Mouse (Mus musculus) C2C12 (cell line): ENCODE data around the gene Tinf2. TPM values are rescaled to one million over a fixed set of nuclear protein-coding genes. Genes with fewer than 3 reads are reported as not detected.
A peak's percentile ranks its signal among the peaks of the same experiment; 100 is the strongest.

Source experiments
- H3K27me3 ChIP-seq: one replicate; pipeline ENCODE4 v1.6.1; 2011; ENCODE audit not compliant: control insufficient read depth, insufficient read depth, insufficient read length
- H3K36me3 ChIP-seq: one replicate; pipeline ENCODE4 v1.6.1; 2011; ENCODE audit not compliant: control insufficient read depth, insufficient read depth
- H3K4me3 ChIP-seq: one replicate; pipeline ENCODE4 v1.5.1; 2011; ENCODE audit warnings: mild to moderate bottlenecking, control low read depth; ENCODE audit not compliant: poor library complexity, insufficient read depth, severe bottlenecking
- H3K79me2 ChIP-seq: one replicate; pipeline ENCODE4 v1.6.1; 2011; ENCODE audit not compliant: control insufficient read depth, insufficient read depth
- H3K79me3 ChIP-seq: one replicate; pipeline ENCODE4 v1.6.1; 2011; ENCODE audit warnings: low read depth, control low read depth
- H3ac ChIP-seq: one replicate; pipeline ENCODE3; 2011; ENCODE audit warnings: low read depth; ENCODE audit not compliant: control insufficient read depth, insufficient read length
- CEBPB ChIP-seq: IDR thresholded peaks from one replicate; pipeline ENCODE4 v1.6.1; 2011; ENCODE audit warnings: low read depth, mild to moderate bottlenecking, control low read depth, moderate library complexity
- CTCF ChIP-seq: IDR thresholded peaks from one replicate; pipeline ENCODE4 v1.5.1; 2011; ENCODE audit not compliant: control insufficient read depth, insufficient read depth, insufficient read length
- FOSL1 ChIP-seq: IDR thresholded peaks from one replicate; pipeline ENCODE4 v1.8.0; 2011; ENCODE audit warnings: mild to moderate bottlenecking, low read length; ENCODE audit not compliant: poor library complexity, insufficient read depth, severe bottlenecking
- MAX ChIP-seq: IDR thresholded peaks from one replicate; pipeline ENCODE4 v1.6.1; 2011; ENCODE audit warnings: mild to moderate bottlenecking, control low read depth
- MYOD1 ChIP-seq: IDR thresholded peaks from one replicate; pipeline ENCODE4 v1.6.1; 2011; ENCODE audit warnings: low read depth; ENCODE audit not compliant: control insufficient read depth, insufficient read length
- MYOG ChIP-seq: IDR thresholded peaks from one replicate; pipeline ENCODE4 v1.6.1; 2011; ENCODE audit not compliant: control insufficient read depth, insufficient read length; ENCODE audit errors: extremely low read depth
- USF1 ChIP-seq: IDR thresholded peaks from one replicate; pipeline ENCODE4 v1.6.1; 2011; ENCODE audit warnings: low read depth, mild to moderate bottlenecking, control low read depth, moderate library complexity
- polyA plus RNA-seq: library from polyadenylated mRNA; unstranded; fragments of >200 nt; fragmentation: generic; extraction: Trizol; gene quantifications from one replicate; pipeline ENCODE4 v1.2.1, GENCODE M21; 2012; ENCODE audit warnings: missing spikeins

The Tinf2 gene
- polyA plus RNA-seq, 1 experiment: 24.4 TPM

GRCm38 (mm10) chr14:55724411-55724871 lies 42.8 kb upstream of the Tinf2 start:
- TF ChIP-seq CEBPB: peak; percentile 77
- TF ChIP-seq MYOD1: peak; percentile 89
- no peak for TF ChIP-seq MYOG
- peak; percentile 74 for TF ChIP-seq MAX
- no peak for TF ChIP-seq USF1

GRCm38 (mm10) chr14:55723433-55723832 lies 41.8 kb upstream of the Tinf2 start:
- no peaks in the 10 kb centered on the region for H3K79me3 ChIP-seq
- H3K27me3 ChIP-seq: no peaks in the 10 kb centered on the region
- H3K79me2 ChIP-seq: no peaks in the 10 kb centered on the region
- H3K36me3 ChIP-seq: peaks cover under 1% of the 10 kb centered on the region
- TF ChIP-seq CEBPB: no peak
- TF ChIP-seq MAX: no peak
- no peak for TF ChIP-seq MYOG
- no peak for TF ChIP-seq MYOD1
- TF ChIP-seq CTCF: no peak
- no peak for TF ChIP-seq USF1
- no peak for TF ChIP-seq FOSL1
- no peak overlapping the region for H3ac ChIP-seq
- no peak overlapping the region for H3K4me3 ChIP-seq

More at GRCm38 (mm10) chr14:55724411-55724871, 42.8 kb upstream of the Tinf2 start:
- H3K36me3 ChIP-seq: no peaks in the 10 kb centered on the region
- no peak overlapping the region for H3ac ChIP-seq
- H3K4me3 ChIP-seq: no peak overlapping the region
- no peaks in the 10 kb centered on the region for H3K79me3 ChIP-seq
- no peaks in the 10 kb centered on the region for H3K79me2 ChIP-seq
- H3K27me3 ChIP-seq: no peaks in the 10 kb centered on the region

DNA sequence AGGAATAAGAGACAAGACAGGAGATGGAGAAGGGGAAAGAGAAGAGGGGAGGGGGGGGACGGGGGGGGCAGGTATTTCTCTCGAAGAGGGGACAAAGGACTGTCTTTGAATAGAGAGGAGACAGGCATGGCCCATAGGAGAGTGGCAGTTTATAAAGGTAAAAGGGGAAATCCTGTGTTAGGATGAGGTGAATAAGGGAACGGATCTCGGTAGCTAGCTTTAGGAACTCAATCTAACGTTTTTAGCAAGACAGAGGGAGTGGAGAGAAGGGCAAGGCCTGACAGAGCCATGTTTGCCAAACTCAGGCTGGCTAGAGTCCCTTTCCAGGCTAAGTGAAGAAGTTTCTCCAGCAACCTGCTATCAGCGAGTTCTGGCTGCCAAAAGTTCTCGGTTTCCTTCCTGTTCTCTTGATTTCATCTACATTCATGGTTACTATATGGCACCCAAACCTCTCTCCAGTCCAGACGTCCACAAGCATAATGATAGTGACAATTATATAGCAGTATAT lies 40.9 kb upstream of the Tinf2 start:
- H3ac ChIP-seq: no peak overlapping the region
- H3K79me3 ChIP-seq: no peaks in the 10 kb centered on the region
- peaks cover 3% of the 10 kb centered on the region for H3K36me3 ChIP-seq
- H3K79me2 ChIP-seq: no peaks in the 10 kb centered on the region
- peak overlapping the region; percentile 43 for H3K4me3 ChIP-seq
- TF ChIP-seq MAX (no peak), MYOD1 (no peak), CTCF (no peak), USF1 (no peak), CEBPB (no peak), FOSL1 (no peak), MYOG (no peak)
- no peaks in the 10 kb centered on the region for H3K27me3 ChIP-seq

GRCm38 (mm10) chr14:55721700-55722437 lies 40.2 kb upstream of the Tinf2 start, which contains the start of gene Rabggta:
TSS of gene Rabggta (minus strand) at chr14:55722263.
- TF ChIP-seq MAX (peak; percentile 80), CTCF (peak; percentile 99), CEBPB (no peak)

GRCm38 (mm10) chr14:55721076-55721475 lies 39.5 kb upstream of the Tinf2 start:
- TF ChIP-seq CEBPB (peak; percentile 54), MYOG (no peak)
- Histone ChIP-seq H3K4me3 (peak overlapping the region; percentile 43), H3K27me3 (no peaks in the 10 kb centered on the region), H3K79me3 (no peaks in the 10 kb centered on the region), H3ac (no peak overlapping the region), H3K79me2 (no peaks in the 10 kb centered on the region), H3K36me3 (peaks cover 8% of the 10 kb centered on the region)

More at GRCm38 (mm10) chr14:55721700-55722437, 40.2 kb upstream of the Tinf2 start, which contains the start of gene Rabggta:
- Histone ChIP-seq H3ac (peak within 1 kb of the TSS; percentile 91), H3K79me3 (no peaks in the 10 kb centered on the region), H3K36me3 (peaks cover 6% of the 10 kb centered on the region), H3K79me2 (no peaks in the 10 kb centered on the region), H3K4me3 (peak within 1 kb of the TSS; percentile 43), H3K27me3 (no peaks in the 10 kb centered on the region)

GRCm38 (mm10) chr14:55720666-55721065 lies 39.0 kb upstream of the Tinf2 start:
- Histone ChIP-seq H3K27me3 (no peaks in the 10 kb centered on the region), H3K4me3 (no peak overlapping the region), H3K36me3 (peaks cover 8% of the 10 kb centered on the region), H3ac (no peak overlapping the region), H3K79me2 (no peaks in the 10 kb centered on the region), H3K79me3 (no peaks in the 10 kb centered on the region)
- TF ChIP-seq CTCF (no peak), USF1 (no peak), CEBPB (no peak), FOSL1 (no peak), MYOD1 (no peak), MAX (no peak), MYOG (no peak)
